Mouse (Mus musculus): ENCODE results near the gene Nebl.

Nebl gene

GRCm38 (mm10) chr2:17524205-17524978 is 206.9 kb downstream of the Nebl start:
- no peak for DNase-seq (ENCODE audit: low spot score in 2 of 2)

GRCm38 (mm10) chr2:17523791-17524190 is 207.5 kb downstream of the Nebl start:
- no peak for DNase-seq (ENCODE audit: low spot score in 2 of 2)

- DNase-seq (ENCODE audit: low spot score in 2 of 2): no peak
These were observed 215.6 kb downstream of the Nebl start for GRCm38 (mm10) chr2:17515686-17516085.

GRCm38 (mm10) chr2:17514765-17515164 is 216.5 kb downstream of the Nebl start:
- DNase-seq (ENCODE audit: low spot score in 2 of 2): no peak

GRCm38 (mm10) chr2:17509942-17510341 is 221.3 kb downstream of the Nebl start:
- DNase-seq (ENCODE audit: low spot score in 2 of 2): peak in 1 of 2 experiments; percentile 1

- no peak for DNase-seq (ENCODE audit: low spot score in 2 of 2)
These were observed 223.9 kb downstream of the Nebl start for GRCm38 (mm10) chr2:17507362-17507761.

GRCm38 (mm10) chr2:17504115-17504774 is 227.0 kb downstream of the Nebl start:
- no peak for DNase-seq (ENCODE audit: low spot score in 2 of 2)

GRCm38 (mm10) chr2:17501075-17501474 is 230.2 kb downstream of the Nebl start:
- DNase-seq (ENCODE audit: low spot score in 2 of 2): no peak

- no peak for DNase-seq (ENCODE audit: low spot score in 2 of 2)
These were observed 265.6 kb downstream of the Nebl start for GRCm38 (mm10) chr2:17465517-17466174.

- no peak for DNase-seq (ENCODE audit: low spot score in 2 of 2)
These were observed 270.8 kb downstream of the Nebl start for GRCm38 (mm10) chr2:17460434-17460833.

- DNase-seq (ENCODE audit: low spot score in 2 of 2): peak; percentile 24 to 34
These were observed 277.6 kb downstream of the Nebl start for GRCm38 (mm10) chr2:17453676-17454075.

- DNase-seq (ENCODE audit: low spot score in 2 of 2): no peak
These were observed 282.9 kb downstream of the Nebl start for GRCm38 (mm10) chr2:17448341-17448740.

- DNase-seq (ENCODE audit: low spot score in 2 of 2): no peak
These were observed 287.7 kb downstream of the Nebl start for GRCm38 (mm10) chr2:17443581-17443980.

GRCm38 (mm10) chr2:17438317-17438716 is 292.9 kb downstream of the Nebl start:
- DNase-seq (ENCODE audit: low spot score in 2 of 2): no peak

GRCm38 (mm10) chr2:17436739-17437440 is 294.4 kb downstream of the Nebl start:
- DNase-seq (ENCODE audit: low spot score in 2 of 2): no peak

GRCm38 (mm10) chr2:17435217-17435616 is 296.0 kb downstream of the Nebl start:
- no peak for DNase-seq (ENCODE audit: low spot score in 2 of 2)

- no peak for DNase-seq (ENCODE audit: low spot score in 2 of 2)
These were observed 302.2 kb downstream of the Nebl start for GRCm38 (mm10) chr2:17429028-17429427.

- no peak for DNase-seq (ENCODE audit: low spot score in 2 of 2)
These were observed 303.1 kb downstream of the Nebl start for GRCm38 (mm10) chr2:17428156-17428555.

- peak; percentile 60 to 61 for DNase-seq (ENCODE audit: low spot score in 2 of 2)
These were observed 308.3 kb downstream of the Nebl start for GRCm38 (mm10) chr2:17422967-17423366.

GRCm38 (mm10) chr2:17415347-17415746 is 315.9 kb downstream of the Nebl start:
- DNase-seq (ENCODE audit: low spot score in 2 of 2): no peak

GRCm38 (mm10) chr2:17414324-17414723 is 316.9 kb downstream of the Nebl start:
- no peak for DNase-seq (ENCODE audit: low spot score in 2 of 2)

All from right cerebral cortex, postnatal 10 days (tissue).